Mouse (Mus musculus): ENCODE measurements around the gene Klk15. TPM values are rescaled to one million over a fixed set of nuclear protein-coding genes. Genes with fewer than 3 reads are reported as not detected.
"Not testable (repeated sequence)": the region's sequence is repeated elsewhere in the genome, so short reads cannot be mapped to it uniquely, and the experiment has no call there.

Klk15 gene
- total RNA-seq, 4 experiments from 2014 or later, result not detected

DNA sequence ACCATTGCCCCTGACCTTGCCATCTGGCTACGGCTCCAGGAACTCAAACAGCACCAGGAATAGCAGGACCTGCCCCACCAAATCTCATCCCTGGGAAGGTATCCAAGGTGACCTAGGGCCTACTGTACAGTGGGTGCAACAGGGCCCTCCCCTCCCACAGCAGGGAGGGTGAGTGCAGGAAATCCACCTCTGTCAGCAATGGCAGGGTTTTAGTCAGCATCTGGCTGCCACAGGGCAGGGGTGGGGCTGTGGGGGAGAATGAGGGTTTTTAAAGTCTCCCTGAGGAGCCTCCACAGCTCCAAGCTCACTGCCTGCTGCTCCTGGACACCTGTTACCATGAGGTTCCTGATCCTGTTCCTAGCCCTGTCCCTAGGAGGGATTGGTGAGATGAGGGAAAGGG is 42.2 kb downstream of the Klk15 start, which contains the start of gene Klk1b9:
TSS of gene Klk1b9 (plus strand) at position 301 of the 400 bp plus-strand sequence.
- not testable (repeated sequence) for DNase-seq (ENCODE audit: low spot score in 2 of 2)

DNA sequence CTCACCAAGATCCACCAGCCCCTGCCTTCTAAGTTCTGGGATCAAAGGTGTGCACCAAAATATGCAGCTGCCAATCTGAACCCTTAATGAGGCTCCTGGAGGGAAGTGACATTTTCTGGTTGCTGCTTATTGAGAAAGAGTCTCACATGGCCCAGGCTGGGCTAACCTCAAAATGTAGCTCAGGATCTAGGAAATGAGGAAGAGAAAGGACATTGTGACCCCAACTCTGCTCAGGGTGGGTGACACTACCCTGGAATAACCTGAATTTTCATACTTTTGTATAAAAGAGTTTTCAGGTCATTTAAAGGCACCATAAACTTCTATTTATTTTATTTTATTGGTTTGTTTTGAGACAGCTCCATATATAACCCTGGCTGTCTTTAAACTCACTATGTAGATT is 52.1 kb downstream of the Klk15 start:
- no peak for DNase-seq (ENCODE audit: low spot score in 2 of 2)

Other genes with a start within 250 kb of the Klk15 start
- not detected for gene Klk14, start 243.3 kb upstream of the Klk15 start, total RNA-seq (2022)
- not detected for gene Klk13, start 221.2 kb upstream of the Klk15 start, total RNA-seq (2022)
- gene Klk12, start 164.8 kb upstream of the Klk15 start, total RNA-seq (2022), result not detected
- gene Klk11, start 159.1 kb upstream of the Klk15 start, total RNA-seq (2022), result not detected
- gene Klk10, start 152.7 kb upstream of the Klk15 start, total RNA-seq (2022), result 1 to 10 TPM in 2 of 4 experiments, under 1 TPM in 2; 0.92 to 1.5 (median 1.3) TPM
- gene Klk9, start 141.8 kb upstream of the Klk15 start, total RNA-seq (2022), result under 1 TPM in 1 of 4 experiments, not detected in 3; 0.23 TPM
- 10 to 100 TPM; 18.3 to 25.9 (median 23.2) TPM for gene Klk8, start 136.2 kb upstream of the Klk15 start, total RNA-seq (2022)
- gene Klk7, start 122.4 kb upstream of the Klk15 start, total RNA-seq (2022), result under 1 TPM; 0.20 to 0.87 (median 0.46) TPM
- 10 to 100 TPM in 1 of 4 experiments, 1 to 10 TPM in 2, under 1 TPM in 1; 0.66 to 11.7 (median 4.5) TPM for gene Klk6, start 109.2 kb upstream of the Klk15 start, total RNA-seq (2022)
- not detected for gene Klk5, start 91.8 kb upstream of the Klk15 start, total RNA-seq (2022)
- not detected for gene Klk4, start 52.6 kb upstream of the Klk15 start, total RNA-seq (2022)
- not detected for gene Klk1b8, start 16.9 kb downstream of the Klk15 start, total RNA-seq (2022)
- gene Klk1b1, start 33.0 kb downstream of the Klk15 start, total RNA-seq (2022), result not detected
- gene Klk1b9, start 42.3 kb downstream of the Klk15 start, total RNA-seq (2022), result not detected
- not detected for gene Klk1b11, start 62.1 kb downstream of the Klk15 start, total RNA-seq (2022)
- not detected for gene Klk1b26, start 78.4 kb downstream of the Klk15 start, total RNA-seq (2022)
- not detected for gene Klk1b27, start 118.5 kb downstream of the Klk15 start, total RNA-seq (2022)
- not detected for gene Klk1b21, start 168.6 kb downstream of the Klk15 start, total RNA-seq (2022)
- not detected for gene Klk1b22, start 178.9 kb downstream of the Klk15 start, total RNA-seq (2022)
- gene Klk1b16, start 203.0 kb downstream of the Klk15 start, total RNA-seq (2022), result not detected